Mouse (Mus musculus) G1E (cell line): ENCODE measurements around the gene Lyrm9. TPM values are rescaled to one million over a fixed set of nuclear protein-coding genes. Genes with fewer than 3 reads are reported as not detected.

Experiments used
- ATAC-seq: 2 replicates; pipeline ENCODE4 v1.8.0; 2016; ENCODE audit warnings: mild to moderate bottlenecking; ENCODE audit not compliant: insufficient number of reproducible peaks, poor library complexity, low FRiP score, severe bottlenecking; ENCODE audit errors: extremely low read depth
- DNase-seq: peaks from one replicate; pipeline ENCODE4 v3.0.0; 2012; ENCODE audit warnings: low spot score
- H3K27me3 ChIP-seq: 2 replicates; pipeline ENCODE4 v1.6.1; 2012; ENCODE audit warnings: mild to moderate bottlenecking, low read length, inconsistent platforms; ENCODE audit not compliant: insufficient read depth
- H3K36me3 ChIP-seq: replicated peaks from 2 replicates; pipeline ENCODE3; 2012; ENCODE audit warnings: mild to moderate bottlenecking, inconsistent platforms
- H3K4me1 ChIP-seq: 2 replicates; pipeline ENCODE4 v1.6.1; 2012; ENCODE audit warnings: low read depth, low read length, inconsistent platforms, mixed read lengths; ENCODE audit not compliant: insufficient read depth
- H3K4me3 ChIP-seq: 2 replicates; pipeline ENCODE4 v1.5.1; 2012; ENCODE audit warnings: low read depth, mild to moderate bottlenecking, inconsistent platforms, low read length, moderate library complexity, mixed read lengths
- H3K9me3 ChIP-seq: replicated peaks from 2 replicates; pipeline ENCODE4 v1.6.1; 2012; ENCODE audit warnings: inconsistent platforms
- CTCF ChIP-seq: IDR thresholded peaks from 2 replicates; pipeline ENCODE4 v1.5.1; 2012; ENCODE audit warnings: low read depth, low read length, inconsistent platforms, mixed read lengths
- GATA1 ChIP-seq: IDR thresholded peaks from 2 replicates; pipeline ENCODE4 v1.6.1; 2012; ENCODE audit warnings: borderline replicate concordance, low read length, inconsistent platforms, mixed read lengths
- GATA2 ChIP-seq: IDR thresholded peaks from 2 replicates; pipeline ENCODE4 v1.6.1; 2012; ENCODE audit warnings: low read depth, low read length, inconsistent platforms, borderline replicate concordance
- POLR2AphosphoS5 ChIP-seq: IDR thresholded peaks from 2 replicates; pipeline ENCODE4 v1.6.1; 2012; ENCODE audit warnings: low read depth, low read length, inconsistent platforms; ENCODE audit not compliant: insufficient replicate concordance
- TAL1 ChIP-seq: conservative IDR thresholded peaks from 2 replicates; pipeline ENCODE4 v1.6.1; 2012; ENCODE audit warnings: low read depth, low read length, inconsistent platforms, mixed read lengths
- polyA plus RNA-seq: library from polyadenylated mRNA; stranded (reverse); fragments of >175 nt; gene quantifications from 2 replicates; pipeline ENCODE4 v1.2.3, GENCODE M21; 2012
- total RNA-seq, 2 experiments: library from RNA; stranded (forward) in 1 of 2; stranded (reverse) in 1 of 2; fragments of 200-1000 nt in 1 of 2; fragments of >200 nt in 1 of 2; fragmentation: Nextera tagmentation in 1 of 2; gene quantifications; 2 replicates each; pipeline ENCODE4 v1.2.3; 2014 to 2017

Lyrm9 gene
- total and polyA plus RNA-seq, 3 experiments: 24.9 to 211 (median 52.1) TPM

DNA sequence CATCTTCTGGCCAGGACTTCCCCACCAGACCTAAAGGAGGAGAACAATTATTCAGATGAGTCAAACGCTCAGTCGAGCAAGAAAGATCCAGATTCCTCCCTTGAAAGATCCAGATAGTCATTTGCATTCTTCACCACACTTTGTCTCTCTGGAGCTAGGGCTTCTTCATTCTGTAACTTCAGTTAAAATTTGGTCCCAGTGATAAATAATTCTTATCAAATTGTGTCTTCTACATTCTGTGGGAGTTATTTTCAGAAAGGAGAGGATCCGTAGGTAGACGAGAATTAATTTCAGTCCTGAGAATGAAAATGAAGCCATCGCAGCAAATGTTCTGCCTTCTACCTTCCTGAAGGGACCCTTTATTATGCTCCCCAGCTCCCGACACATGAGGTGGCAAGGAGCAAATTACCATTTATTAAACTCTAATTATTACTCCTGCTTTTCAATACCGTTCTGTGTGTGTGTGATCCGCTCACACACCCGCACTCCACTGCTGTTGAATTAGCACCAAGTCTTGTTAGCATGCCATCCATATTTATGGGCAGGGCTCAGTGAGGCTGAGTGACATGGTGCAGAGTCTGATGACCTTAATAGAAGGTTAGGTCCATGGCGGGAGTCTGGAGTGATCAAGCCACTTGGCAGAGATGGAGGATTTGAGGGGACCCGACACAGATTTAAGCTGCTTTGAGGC is 36.9 kb upstream of the Lyrm9 start:
- H3K4me3 ChIP-seq: no peak overlapping the region
- no peaks in the 10 kb centered on the region for H3K4me1 ChIP-seq
- no peaks in the 10 kb centered on the region for H3K9me3 ChIP-seq
- H3K36me3 ChIP-seq: no peaks in the 10 kb centered on the region
- ATAC-seq (no peak), DNase-seq (no peak)
- H3K27me3 ChIP-seq: peaks cover 22% of the 10 kb centered on the region
- no peak for TF ChIP-seq POLR2AphosphoS5

GRCm38 (mm10) chr11:78791582-78791981 is 34.8 kb upstream of the Lyrm9 start:
- TF ChIP-seq GATA2: no peak
- TF ChIP-seq GATA1: no peak
- no peak for TF ChIP-seq TAL1
- no peak for TF ChIP-seq POLR2AphosphoS5
- no peak for TF ChIP-seq CTCF
- DNase-seq: no peak
- H3K4me1 ChIP-seq: no peaks in the 10 kb centered on the region
- ATAC-seq: no peak
- no peak overlapping the region for H3K4me3 ChIP-seq
- no peaks in the 10 kb centered on the region for H3K36me3 ChIP-seq
- H3K9me3 ChIP-seq: no peaks in the 10 kb centered on the region
- H3K27me3 ChIP-seq: peaks cover 16% of the 10 kb centered on the region

DNA sequence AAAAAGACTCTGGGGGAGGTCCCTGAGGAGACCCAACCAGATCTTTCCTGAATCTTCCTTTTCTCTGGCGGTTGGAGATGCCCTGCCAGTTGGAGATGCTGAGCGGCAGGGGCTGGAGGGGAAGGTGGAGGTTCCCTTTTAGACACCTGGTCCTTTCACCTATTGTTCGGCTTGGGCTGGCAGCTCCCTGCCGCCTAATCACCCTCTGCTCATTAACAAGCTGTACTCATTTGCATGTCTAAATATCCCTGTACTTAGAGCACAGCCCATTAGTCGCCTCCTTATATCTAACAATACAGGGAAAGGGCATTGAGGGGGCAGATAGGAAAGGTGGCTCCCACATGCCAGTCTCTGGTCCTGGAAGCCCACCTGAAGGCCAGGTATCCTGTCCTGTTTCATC is 34.3 kb upstream of the Lyrm9 start:
- no peak for ATAC-seq
- DNase-seq: no peak

GRCm38 (mm10) chr11:78792465-78792864 is 33.9 kb upstream of the Lyrm9 start:
- Histone ChIP-seq H3K9me3 (no peaks in the 10 kb centered on the region), H3K4me3 (no peak overlapping the region), H3K36me3 (no peaks in the 10 kb centered on the region), H3K4me1 (no peaks in the 10 kb centered on the region), H3K27me3 (peaks cover 13% of the 10 kb centered on the region)
- ATAC-seq (no peak), DNase-seq (no peak)
- no peak for TF ChIP-seq POLR2AphosphoS5
- TF ChIP-seq CTCF: no peak
- TF ChIP-seq GATA2: no peak
- no peak for TF ChIP-seq TAL1
- no peak for TF ChIP-seq GATA1

More for the DNA sequence above, 34.3 kb upstream of the Lyrm9 start:
- TF ChIP-seq GATA1 (no peak), POLR2AphosphoS5 (no peak), GATA2 (no peak), CTCF (no peak), TAL1 (no peak)
- Histone ChIP-seq H3K36me3 (no peaks in the 10 kb centered on the region), H3K27me3 (peaks cover 16% of the 10 kb centered on the region), H3K4me1 (no peaks in the 10 kb centered on the region), H3K9me3 (no peaks in the 10 kb centered on the region), H3K4me3 (no peak overlapping the region)

GRCm38 (mm10) chr11:78793116-78793515 is 33.3 kb upstream of the Lyrm9 start:
- H3K9me3 ChIP-seq: no peaks in the 10 kb centered on the region
- no peaks in the 10 kb centered on the region for H3K4me1 ChIP-seq
- peaks cover 12% of the 10 kb centered on the region for H3K27me3 ChIP-seq
- DNase-seq (no peak), ATAC-seq (no peak)
- no peaks in the 10 kb centered on the region for H3K36me3 ChIP-seq
- no peak overlapping the region for H3K4me3 ChIP-seq
- TF ChIP-seq CTCF: no peak
- no peak for TF ChIP-seq TAL1
- no peak for TF ChIP-seq GATA2
- no peak for TF ChIP-seq POLR2AphosphoS5
- no peak for TF ChIP-seq GATA1

- DNase-seq (no peak), ATAC-seq (no peak)
- Histone ChIP-seq H3K27me3 (peaks cover 12% of the 10 kb centered on the region; the same call in 1 of the 2 replicates), H3K4me1 (no peaks in the 10 kb centered on the region), H3K4me3 (no peak overlapping the region), H3K9me3 (no peaks in the 10 kb centered on the region), H3K36me3 (no peaks in the 10 kb centered on the region)
- no peak for TF ChIP-seq TAL1
- TF ChIP-seq GATA1: no peak
- no peak for TF ChIP-seq POLR2AphosphoS5
- TF ChIP-seq CTCF: no peak
- no peak for TF ChIP-seq GATA2
These were observed 30.2 kb upstream of the Lyrm9 start for GRCm38 (mm10) chr11:78796072-78796729.

GRCm38 (mm10) chr11:78801094-78801493 is 25.3 kb upstream of the Lyrm9 start:
- H3K36me3 ChIP-seq: no peaks in the 10 kb centered on the region
- H3K9me3 ChIP-seq: no peaks in the 10 kb centered on the region
- no peaks in the 10 kb centered on the region for H3K4me1 ChIP-seq
- peaks cover 29% of the 10 kb centered on the region for H3K27me3 ChIP-seq
- DNase-seq: no peak
- TF ChIP-seq CTCF (no peak), GATA1 (no peak), TAL1 (no peak), POLR2AphosphoS5 (no peak), GATA2 (no peak)
- ATAC-seq: no peak
- H3K4me3 ChIP-seq: no peak overlapping the region
